Mouse (Mus musculus) lung, adult 2 months (tissue): ENCODE measurements around the gene 6330409D20Rik. TPM values are rescaled to one million over a fixed set of nuclear protein-coding genes. Genes with fewer than 3 reads are reported as not detected.

Experiments
- DNase-seq: peaks from one replicate; pipeline ENCODE4 v3.0.0; 2022
- H3K4me1 ChIP-seq: fragments of 200-500 bp; 2 replicates; pipeline ENCODE4 v1.6.1; 2011; ENCODE audit warnings: low read length; ENCODE audit not compliant: control insufficient read depth, insufficient read depth
- H3K4me3 ChIP-seq: fragments of 200-500 bp; replicated peaks from 2 replicates; pipeline ENCODE3; 2011; ENCODE audit warnings: low read depth, mild to moderate bottlenecking, control low read depth, low read length; ENCODE audit errors: extremely low read depth
- CTCF ChIP-seq: fragments of 200-500 bp; IDR thresholded peaks from 2 replicates; pipeline ENCODE4 v1.5.1; 2011; ENCODE audit warnings: mild to moderate bottlenecking, low read length, control low read depth; ENCODE audit not compliant: insufficient read depth
- POLR2A ChIP-seq: fragments of 200-500 bp; IDR thresholded peaks from 2 replicates; pipeline ENCODE4 v1.6.1; 2011; ENCODE audit warnings: low read depth, mild to moderate bottlenecking, control low read depth, low read length, borderline replicate concordance; ENCODE audit errors: extremely low read depth
- WGBS: fragments of 180-500 bp; shearing (Covaris S2); methylation state at CpG from one replicate; pipeline ENCODE4 v1.1.7; 2018; 5-methylcytosine and 5-hydroxymethylcytosine counted together
- polyA plus RNA-seq: library from polyadenylated mRNA; depleted of rRNA; stranded (reverse); fragments of >200 nt; gene quantifications from 2 replicates; pipeline ENCODE4 v1.2.3, GENCODE M21; 2012

The 6330409D20Rik gene
- polyA plus RNA-seq, 1 experiment, result 0.18 TPM

DNA sequence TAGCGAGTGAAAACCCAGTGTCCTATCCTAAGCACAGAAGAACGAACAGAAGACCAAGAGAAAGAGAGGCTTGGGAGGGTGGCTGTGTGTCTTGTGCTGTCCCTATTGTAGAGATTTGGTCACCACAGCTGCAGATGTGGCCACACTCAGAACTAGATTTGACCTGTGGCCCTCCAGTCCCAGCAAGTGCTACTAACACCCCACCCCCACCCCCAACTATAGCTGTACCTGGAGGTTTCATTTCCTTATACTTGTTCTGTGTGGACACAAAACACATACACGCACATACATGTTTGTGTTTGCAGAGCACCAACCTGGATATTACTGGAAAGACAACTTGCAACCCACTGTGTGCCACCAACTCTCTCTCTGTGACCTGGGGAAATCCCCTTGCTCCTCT lies 20.8 kb downstream of the 6330409D20Rik start:
- TF ChIP-seq POLR2A (no peak), CTCF (no peak)
- 80% methylated on average over 3 of the region's 3 CpGs for WGBS
- Histone ChIP-seq H3K4me1 (peaks cover 4% of the 10 kb centered on the region), H3K4me3 (no peak overlapping the region)
- no peak for DNase-seq

DNA sequence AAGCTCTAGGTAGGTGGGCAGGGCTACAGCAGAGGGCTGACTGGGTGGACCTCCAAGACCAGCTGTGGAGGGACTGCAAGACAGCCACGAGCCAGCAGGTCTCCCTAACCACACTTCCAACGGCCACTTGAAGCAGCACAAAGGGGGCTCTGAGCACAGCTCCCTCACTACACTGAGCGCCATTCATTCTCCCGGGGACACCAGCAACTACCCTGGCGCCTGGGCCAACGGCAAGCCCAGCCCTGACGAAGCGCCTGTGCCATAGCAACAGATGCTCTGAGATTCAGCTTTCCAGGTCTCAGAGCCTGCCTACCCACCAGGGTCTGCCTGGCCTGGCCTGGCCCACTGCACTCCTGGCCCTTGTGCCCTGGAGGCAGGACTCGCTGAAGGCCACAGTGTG lies 22.1 kb downstream of the 6330409D20Rik start:
- H3K4me3 ChIP-seq, result no peak overlapping the region
- no peak for DNase-seq
- no peak for TF ChIP-seq CTCF
- no peak for TF ChIP-seq POLR2A
- WGBS, result 70% methylated on average over 9 of the region's 9 CpGs
- peaks cover 17% of the 10 kb centered on the region for H3K4me1 ChIP-seq

DNA sequence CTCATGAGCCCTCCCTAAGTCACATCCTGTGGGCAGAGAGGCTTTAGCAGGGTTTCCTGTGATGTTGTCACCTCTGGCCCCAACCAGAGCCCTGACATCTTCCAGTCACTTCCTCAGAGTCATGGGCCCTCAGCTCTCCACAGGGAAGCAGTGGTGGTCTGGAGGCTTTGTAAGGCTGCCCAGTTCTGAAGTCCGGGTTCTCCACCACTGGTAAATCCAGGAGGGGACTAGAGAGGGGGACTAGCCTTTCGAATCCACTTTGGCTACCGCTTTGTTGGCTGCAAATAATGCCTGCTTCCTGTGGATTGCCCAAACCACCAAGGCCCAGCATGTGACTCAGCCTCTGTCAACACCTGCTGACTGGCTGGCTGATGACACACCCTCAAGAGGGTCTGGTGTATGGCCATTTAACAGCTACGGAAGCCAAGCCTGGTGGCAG lies 25.8 kb downstream of the 6330409D20Rik start:
- peak; percentile 43 for DNase-seq
- Histone ChIP-seq H3K4me3 (no peak overlapping the region), H3K4me1 (peaks cover 27% of the 10 kb centered on the region)
- 18% methylated on average over 4 of the region's 4 CpGs for WGBS
- TF ChIP-seq CTCF (peak; percentile 11; the same call in 1 of the 2 replicates), POLR2A (peak; percentile 27; the same call in 1 of the 2 replicates)

DNA sequence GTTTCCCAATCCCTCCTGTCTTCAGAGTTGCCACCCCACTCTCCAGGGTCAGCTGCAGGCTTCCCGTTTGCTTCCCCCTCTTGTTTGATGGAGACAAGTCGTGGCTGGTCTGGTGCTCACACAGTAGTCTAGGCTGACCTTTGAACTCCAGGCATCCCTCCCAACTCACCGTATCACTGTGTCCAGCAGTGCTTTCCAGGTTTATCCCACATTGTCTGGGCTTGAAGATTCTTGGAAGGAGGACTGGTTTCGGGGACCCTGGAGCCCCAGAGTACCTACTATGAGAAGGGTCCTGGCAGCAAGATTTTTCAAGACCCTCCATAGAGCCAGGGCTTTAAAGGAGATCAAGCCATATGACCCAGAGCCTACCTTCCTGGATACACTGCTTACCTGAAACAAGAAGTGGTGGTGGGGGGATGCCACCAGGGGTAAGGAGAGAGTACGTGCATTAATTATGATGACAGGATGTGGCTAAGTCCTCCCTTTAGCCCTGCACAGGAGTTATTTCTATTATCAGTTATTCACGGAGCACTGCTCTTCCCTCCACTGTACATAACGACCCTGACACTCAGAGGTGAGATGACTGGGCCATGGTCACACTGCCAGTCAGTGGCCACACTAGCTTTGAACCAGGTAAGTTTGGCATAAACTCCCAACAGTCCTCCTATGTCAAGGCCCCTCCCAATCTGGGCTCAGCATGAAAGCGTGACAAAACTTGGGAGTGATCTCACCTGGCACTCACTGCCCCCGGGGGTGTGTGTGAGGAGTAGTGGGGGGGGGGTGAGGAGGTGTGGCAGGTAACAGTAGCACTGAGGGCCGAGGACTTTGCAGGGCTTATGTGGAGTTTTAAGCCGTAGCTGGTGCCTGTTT lies 26.5 kb downstream of the 6330409D20Rik start:
- Histone ChIP-seq H3K4me3 (no peak overlapping the region), H3K4me1 (peaks cover 27% of the 10 kb centered on the region)
- WGBS, result 34% methylated on average over 11 of the region's 11 CpGs
- no peak for DNase-seq
- TF ChIP-seq CTCF (no peak), POLR2A (no peak)

DNA sequence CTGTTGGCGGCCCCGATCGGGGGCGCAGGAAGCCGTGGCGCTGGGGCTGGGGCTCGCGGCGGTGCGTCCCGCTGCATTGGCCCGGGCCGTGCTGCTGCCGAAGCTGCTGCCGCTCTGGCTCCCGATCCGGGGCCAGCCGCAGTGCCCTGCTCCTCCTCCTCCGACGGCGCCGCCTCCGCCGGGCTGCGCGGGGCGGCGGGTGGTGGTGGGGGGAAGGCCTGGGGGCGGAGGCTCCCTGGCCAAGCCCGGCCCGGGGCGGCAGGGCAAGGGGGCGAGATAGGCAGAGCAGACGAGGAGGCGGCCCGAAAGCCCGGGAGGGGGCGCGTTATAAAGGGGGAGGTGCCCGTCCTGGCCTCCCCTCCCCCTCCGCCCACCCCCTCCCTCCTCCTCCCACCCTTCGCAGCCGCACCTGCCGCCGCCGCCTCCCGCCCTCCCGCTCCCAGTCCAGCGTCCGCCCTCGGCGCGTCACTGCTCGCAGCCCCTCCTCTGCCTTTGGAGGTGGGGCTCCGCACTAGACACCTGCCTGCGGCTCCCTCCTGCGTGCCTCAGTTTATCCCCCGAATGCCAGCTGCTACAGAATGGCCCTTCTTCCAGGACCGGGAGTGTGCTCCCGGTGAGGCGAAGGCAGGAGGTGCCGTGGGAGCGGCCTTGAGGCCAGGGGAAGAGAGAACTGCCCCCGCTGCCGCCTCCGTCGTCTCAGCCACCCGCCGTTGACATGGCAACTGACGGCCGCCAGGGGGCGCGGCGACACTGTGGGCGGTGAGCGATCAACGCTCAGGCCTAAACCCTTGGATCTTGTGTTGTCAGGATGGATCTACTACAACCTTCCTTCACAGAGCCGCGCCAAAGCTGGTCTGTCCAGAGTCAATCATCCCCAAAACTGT lies 27.6 kb downstream of the 6330409D20Rik start, which contains the start of gene Cdk9:
Cdk9 (minus strand) TSS at position 143 of the 884 bp plus-strand sequence.
- 1% methylated on average over 54 of the region's 79 CpGs for WGBS
- peak; percentile 79 for TF ChIP-seq CTCF
- 0 out of 2 replicates have a peak, but pooled peaks have one; percentile 5 for TF ChIP-seq POLR2A
- DNase-seq, result peak; percentile 95
- H3K4me1 ChIP-seq, result peaks cover 27% of the 10 kb centered on the region
- H3K4me3 ChIP-seq, result peak within 1 kb of the TSS; percentile 90

DNA sequence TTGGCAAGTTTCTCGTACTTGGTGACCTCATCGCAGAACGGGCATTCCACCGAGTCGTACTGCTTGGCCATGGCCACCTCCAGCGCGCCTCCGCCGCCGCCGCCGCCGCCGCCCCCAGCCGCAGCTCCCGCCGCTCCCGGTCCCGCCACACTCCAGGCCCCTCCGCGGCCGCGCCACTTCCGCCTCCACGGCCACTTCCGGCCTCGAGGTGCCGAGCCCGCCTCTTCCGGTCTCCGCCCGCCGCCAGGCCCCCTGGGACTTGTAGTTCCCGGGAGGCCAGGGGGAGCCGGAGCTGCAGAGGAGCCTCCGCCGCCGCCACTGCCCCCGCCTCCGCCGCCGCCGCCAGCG lies 28.3 kb downstream of the 6330409D20Rik start:
- H3K4me1 ChIP-seq, result peaks cover 27% of the 10 kb centered on the region
- DNase-seq, result peak; percentile 97
- 2% methylated on average over 44 of the region's 44 CpGs for WGBS

DNA sequence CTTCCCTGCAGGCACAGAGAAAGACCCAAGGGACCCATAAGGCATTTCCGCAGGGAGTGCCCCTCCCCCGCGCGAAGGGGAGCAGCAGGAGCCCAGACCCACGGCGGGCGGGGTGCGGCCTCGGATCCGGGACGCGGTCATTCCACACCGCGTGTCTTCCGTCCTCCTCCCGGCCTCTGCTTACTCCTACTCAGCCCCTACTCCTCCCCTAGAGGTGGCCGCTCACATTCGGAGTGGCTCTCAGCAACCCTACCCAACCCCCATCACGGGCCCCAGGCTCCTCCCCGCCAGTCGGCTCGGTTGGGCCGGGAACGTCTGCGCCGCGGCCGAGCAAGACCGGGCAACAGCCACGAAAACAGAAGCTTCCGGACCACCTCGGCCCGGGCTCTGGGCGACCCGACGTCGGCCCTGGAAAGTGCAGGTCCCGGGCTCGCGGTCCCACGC lies 28.7 kb downstream of the 6330409D20Rik start:
- Histone ChIP-seq H3K4me3 (peak overlapping the region; percentile 80), H3K4me1 (peaks cover 27% of the 10 kb centered on the region)
- TF ChIP-seq POLR2A (0 out of 2 replicates have a peak, but pooled peaks have one; percentile 2), CTCF (no peak)
- DNase-seq, result peak; percentile 65
- WGBS, result under 1% methylated on average over 41 of the region's 41 CpGs

More for the DNA sequence above, 28.3 kb downstream of the 6330409D20Rik start:
- H3K4me3 ChIP-seq, result peak overlapping the region; percentile 82
- no peak for TF ChIP-seq CTCF
- 0 out of 2 replicates have a peak, but pooled peaks have one; percentile 8 for TF ChIP-seq POLR2A

DNA sequence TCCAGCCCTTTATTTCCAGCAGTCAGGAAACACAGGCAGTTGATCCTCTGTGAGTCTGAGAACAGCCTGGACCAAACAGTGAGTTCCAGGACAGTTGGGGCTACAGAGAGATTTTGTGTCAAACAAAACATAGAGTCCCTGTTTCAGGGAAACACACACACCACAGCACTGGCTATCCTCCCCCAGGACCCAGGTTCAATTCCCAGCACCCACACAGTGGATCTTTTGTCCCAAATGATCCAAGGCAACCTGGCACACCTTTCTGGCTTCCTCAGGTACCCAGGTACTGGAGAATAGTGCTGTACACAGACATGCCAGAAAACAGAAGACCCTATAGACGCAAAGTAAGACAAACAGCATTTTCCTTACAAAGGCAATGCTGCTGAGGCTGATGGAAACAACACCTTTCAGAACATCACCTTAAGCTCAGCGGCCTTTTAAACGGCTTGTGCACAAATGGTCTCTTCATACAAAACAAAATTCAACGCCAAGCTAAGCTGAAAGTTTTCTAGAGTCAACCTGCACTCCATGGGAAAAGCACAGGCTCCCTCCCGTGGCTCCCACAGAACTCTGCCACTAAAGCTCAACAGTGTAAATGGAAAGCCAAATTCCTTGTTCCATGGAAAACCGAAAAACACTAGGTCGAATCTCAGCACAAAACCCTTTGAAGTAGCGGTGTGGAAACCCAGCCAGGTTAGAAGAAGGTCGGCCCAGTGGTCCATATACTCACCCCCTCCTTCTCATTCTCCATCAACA lies 29.3 kb downstream of the 6330409D20Rik start:
- H3K4me3 ChIP-seq, result peak overlapping the region; percentile 80
- H3K4me1 ChIP-seq, result peaks cover 27% of the 10 kb centered on the region
- TF ChIP-seq CTCF (no peak), POLR2A (no peak)
- DNase-seq, result no peak
- 17% methylated on average over 9 of the region's 9 CpGs for WGBS
